Mouse (Mus musculus): ENCODE measurements at regions not wholly inside any gene's neighbourhood (a gene's known extent, or its start where the extent isn't known, plus 50 kb on each side); places are given as distances from the start of the nearest gene placed in this dataset.

GRCm38 (mm10) chr7:129897511-129897910 lies 305.8 kb downstream of the Wdr11 start:
- H3K4me3 ChIP-seq (replicated peaks) = no peak overlapping the region
- 78% methylated on average over 3 of the region's 3 CpGs for WGBS

GRCm38 (mm10) chr7:129902256-129902655 lies 310.6 kb downstream of the Wdr11 start:
- ATAC-seq (ENCODE audit: low FRiP score) = no peak
- Histone ChIP-seq H3K36me3 (no peaks in the 10 kb centered on the region), H3K4me2 (no peak overlapping the region), H3K4me1 (no peaks in the 10 kb centered on the region), H3K9ac (replicated peaks) (no peak overlapping the region), H3K27me3 (replicated peaks) (no peaks in the 10 kb centered on the region), H3K9me3 (replicated peaks) (no peaks in the 10 kb centered on the region), H3K4me3 (replicated peaks) (no peak overlapping the region), H3K27ac (replicated peaks) (no peak overlapping the region)
- 85% methylated on average over 4 of the region's 4 CpGs for WGBS

More at GRCm38 (mm10) chr7:129897511-129897910, 305.8 kb downstream of the Wdr11 start:
- Histone ChIP-seq H3K27ac (replicated peaks) (no peak overlapping the region), H3K4me2 (no peak overlapping the region), H3K9me3 (replicated peaks) (no peaks in the 10 kb centered on the region), H3K9ac (replicated peaks) (no peak overlapping the region), H3K36me3 (no peaks in the 10 kb centered on the region), H3K27me3 (replicated peaks) (no peaks in the 10 kb centered on the region), H3K4me1 (peaks cover 8% of the 10 kb centered on the region)
- ATAC-seq (ENCODE audit: low FRiP score) = no peak

DNA sequence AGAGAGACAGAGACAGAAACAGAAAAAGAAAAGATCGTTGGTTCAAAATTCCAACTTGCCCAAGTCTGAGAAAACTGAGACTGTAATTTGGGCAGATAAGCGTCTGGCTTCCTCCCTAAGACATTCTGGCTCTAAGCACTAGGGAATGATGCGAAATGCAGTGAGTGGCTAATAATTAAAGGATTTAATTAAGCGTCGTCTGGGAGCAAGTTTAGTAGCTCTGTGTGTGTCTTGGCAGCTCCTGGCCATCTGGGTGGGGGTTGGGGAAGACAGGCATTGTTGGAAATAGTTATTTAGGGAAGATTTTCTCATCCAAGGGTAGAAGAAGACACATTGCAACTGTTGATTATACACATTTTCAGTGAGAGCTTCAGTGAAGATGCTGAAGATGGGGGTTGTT lies 311.5 kb downstream of the Wdr11 start:
- WGBS = 42% methylated on average over 5 of the region's 5 CpGs
- H3K4me2 ChIP-seq = no peak overlapping the region
- H3K4me3 ChIP-seq (replicated peaks) = no peak overlapping the region
- no peaks in the 10 kb centered on the region for H3K27me3 ChIP-seq (replicated peaks)
- H3K9ac ChIP-seq (replicated peaks) = no peak overlapping the region
- no peaks in the 10 kb centered on the region for H3K4me1 ChIP-seq
- no peak for ATAC-seq (ENCODE audit: low FRiP score)
- H3K9me3 ChIP-seq (replicated peaks) = no peaks in the 10 kb centered on the region
- no peaks in the 10 kb centered on the region for H3K36me3 ChIP-seq
- no peak overlapping the region for H3K27ac ChIP-seq (replicated peaks)

DNA sequence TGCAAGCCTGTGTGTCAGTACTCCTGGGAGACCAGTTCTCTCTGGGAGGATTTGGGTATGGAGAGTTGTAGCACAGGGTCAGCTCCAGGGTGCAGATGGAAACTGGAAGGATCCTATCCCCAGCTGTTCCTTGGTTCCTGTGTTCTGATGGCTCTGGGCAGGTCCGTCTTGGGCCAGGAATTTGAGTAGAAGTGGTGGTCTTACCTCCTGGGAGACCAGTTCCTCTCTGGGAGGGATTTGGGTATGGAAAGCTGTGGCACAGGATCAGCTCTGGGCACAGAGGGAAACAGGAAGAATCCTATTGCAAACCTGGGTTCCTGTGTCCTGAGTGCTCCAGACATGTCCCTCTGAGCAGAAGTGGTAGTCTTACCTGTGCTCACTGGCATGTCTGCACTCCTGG lies 314.5 kb downstream of the Wdr11 start:
- no peak overlapping the region for H3K4me2 ChIP-seq
- ATAC-seq (ENCODE audit: low FRiP score) = no peak
- H3K27me3 ChIP-seq (replicated peaks) = no peaks in the 10 kb centered on the region
- no peak overlapping the region for H3K9ac ChIP-seq (replicated peaks)
- H3K36me3 ChIP-seq = no peaks in the 10 kb centered on the region
- H3K27ac ChIP-seq (replicated peaks) = no peak overlapping the region
- H3K9me3 ChIP-seq (replicated peaks) = no peaks in the 10 kb centered on the region
- no peak overlapping the region for H3K4me3 ChIP-seq (replicated peaks)
- 87% methylated on average over 1 of the region's 1 CpGs for WGBS
- H3K4me1 ChIP-seq = no peaks in the 10 kb centered on the region

GRCm38 (mm10) chr7:129908826-129909225 lies 317.2 kb downstream of the Wdr11 start:
- ATAC-seq (ENCODE audit: low FRiP score) = no peak
- Histone ChIP-seq H3K36me3 (no peaks in the 10 kb centered on the region), H3K4me3 (replicated peaks) (no peak overlapping the region), H3K4me1 (no peaks in the 10 kb centered on the region), H3K27ac (replicated peaks) (no peak overlapping the region), H3K27me3 (replicated peaks) (no peaks in the 10 kb centered on the region), H3K4me2 (no peak overlapping the region), H3K9ac (replicated peaks) (no peak overlapping the region), H3K9me3 (replicated peaks) (no peaks in the 10 kb centered on the region)
- 90% methylated on average over 5 of the region's 5 CpGs for WGBS

DNA sequence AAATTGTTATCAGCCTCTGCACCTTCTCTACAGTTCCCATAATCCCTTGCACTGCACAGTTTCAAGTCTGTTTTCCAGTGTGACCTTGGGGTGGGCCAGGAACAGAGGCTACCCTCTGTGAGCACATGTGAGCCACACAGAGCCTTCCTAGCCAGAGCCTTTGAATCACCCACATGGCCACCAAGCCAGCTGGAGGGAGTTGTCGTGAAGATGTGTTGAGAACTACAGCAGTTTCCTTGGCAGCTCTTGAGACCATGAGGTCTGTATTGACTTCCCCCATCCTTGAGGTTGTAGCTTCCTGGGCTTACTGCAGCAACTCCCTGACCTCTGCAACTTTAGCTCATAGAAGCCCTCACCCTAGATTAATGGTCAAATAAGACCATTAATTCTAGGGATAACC lies 318.1 kb downstream of the Wdr11 start:
- Histone ChIP-seq H3K4me1 (no peaks in the 10 kb centered on the region), H3K9ac (replicated peaks) (no peak overlapping the region), H3K36me3 (no peaks in the 10 kb centered on the region), H3K4me2 (no peak overlapping the region), H3K9me3 (replicated peaks) (no peaks in the 10 kb centered on the region), H3K27ac (replicated peaks) (no peak overlapping the region), H3K27me3 (replicated peaks) (no peaks in the 10 kb centered on the region), H3K4me3 (replicated peaks) (no peak overlapping the region)
- 94% methylated on average over 1 of the region's 1 CpGs for WGBS
- no peak for ATAC-seq (ENCODE audit: low FRiP score)

DNA sequence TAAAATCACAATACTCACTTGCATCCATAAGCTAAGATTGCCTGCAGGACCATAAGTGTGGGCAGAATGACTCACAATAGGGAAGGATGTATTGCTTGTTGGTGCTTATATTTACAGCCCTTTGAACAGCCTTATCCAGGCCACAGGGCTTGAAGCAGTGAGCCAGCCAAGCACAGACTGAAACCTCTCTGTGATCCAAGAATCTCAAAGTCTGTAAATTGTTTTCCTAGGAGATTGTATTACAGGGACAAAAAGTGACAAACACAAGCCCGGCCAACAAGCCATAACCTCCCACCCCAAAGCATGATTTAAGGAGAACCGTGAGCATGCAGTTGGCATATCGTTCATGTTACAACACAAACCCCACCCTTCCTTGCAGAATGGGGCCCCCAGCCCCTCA lies 319.2 kb downstream of the Wdr11 start:
- no peak for ATAC-seq (ENCODE audit: low FRiP score)
- H3K4me2 ChIP-seq = no peak overlapping the region
- no peaks in the 10 kb centered on the region for H3K36me3 ChIP-seq
- H3K4me1 ChIP-seq = no peaks in the 10 kb centered on the region
- no peaks in the 10 kb centered on the region for H3K27me3 ChIP-seq (replicated peaks)
- no peak overlapping the region for H3K9ac ChIP-seq (replicated peaks)
- no peaks in the 10 kb centered on the region for H3K9me3 ChIP-seq (replicated peaks)
- H3K4me3 ChIP-seq (replicated peaks) = no peak overlapping the region
- WGBS = 78% methylated on average over 3 of the region's 3 CpGs
- no peak overlapping the region for H3K27ac ChIP-seq (replicated peaks)

DNA sequence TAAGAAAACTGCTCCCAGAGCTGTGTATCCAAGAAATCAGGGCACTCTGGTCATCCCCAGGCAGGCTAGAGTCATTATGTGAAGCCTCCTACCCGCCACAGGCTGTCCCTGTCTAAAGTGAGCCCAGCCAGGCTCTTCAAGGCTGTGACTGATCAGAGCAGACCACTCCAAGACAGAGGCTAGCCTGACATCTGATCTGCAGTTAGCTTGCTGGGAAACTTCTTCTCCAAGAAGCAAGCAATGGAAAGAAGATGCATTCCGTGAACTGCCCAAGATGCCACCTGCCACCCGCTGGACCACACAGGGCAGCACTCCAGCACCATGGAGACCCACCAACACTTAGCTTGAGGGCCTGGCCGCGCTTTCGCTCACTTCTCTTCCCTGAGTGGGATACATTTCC lies 323.2 kb downstream of the Wdr11 start:
- Histone ChIP-seq H3K36me3 (no peaks in the 10 kb centered on the region), H3K27me3 (replicated peaks) (no peaks in the 10 kb centered on the region), H3K4me1 (no peaks in the 10 kb centered on the region), H3K9ac (replicated peaks) (no peak overlapping the region), H3K4me2 (no peak overlapping the region), H3K27ac (replicated peaks) (no peak overlapping the region), H3K4me3 (replicated peaks) (no peak overlapping the region), H3K9me3 (replicated peaks) (no peaks in the 10 kb centered on the region)
- WGBS = 95% methylated on average over 6 of the region's 6 CpGs
- no peak for ATAC-seq (ENCODE audit: low FRiP score)

DNA sequence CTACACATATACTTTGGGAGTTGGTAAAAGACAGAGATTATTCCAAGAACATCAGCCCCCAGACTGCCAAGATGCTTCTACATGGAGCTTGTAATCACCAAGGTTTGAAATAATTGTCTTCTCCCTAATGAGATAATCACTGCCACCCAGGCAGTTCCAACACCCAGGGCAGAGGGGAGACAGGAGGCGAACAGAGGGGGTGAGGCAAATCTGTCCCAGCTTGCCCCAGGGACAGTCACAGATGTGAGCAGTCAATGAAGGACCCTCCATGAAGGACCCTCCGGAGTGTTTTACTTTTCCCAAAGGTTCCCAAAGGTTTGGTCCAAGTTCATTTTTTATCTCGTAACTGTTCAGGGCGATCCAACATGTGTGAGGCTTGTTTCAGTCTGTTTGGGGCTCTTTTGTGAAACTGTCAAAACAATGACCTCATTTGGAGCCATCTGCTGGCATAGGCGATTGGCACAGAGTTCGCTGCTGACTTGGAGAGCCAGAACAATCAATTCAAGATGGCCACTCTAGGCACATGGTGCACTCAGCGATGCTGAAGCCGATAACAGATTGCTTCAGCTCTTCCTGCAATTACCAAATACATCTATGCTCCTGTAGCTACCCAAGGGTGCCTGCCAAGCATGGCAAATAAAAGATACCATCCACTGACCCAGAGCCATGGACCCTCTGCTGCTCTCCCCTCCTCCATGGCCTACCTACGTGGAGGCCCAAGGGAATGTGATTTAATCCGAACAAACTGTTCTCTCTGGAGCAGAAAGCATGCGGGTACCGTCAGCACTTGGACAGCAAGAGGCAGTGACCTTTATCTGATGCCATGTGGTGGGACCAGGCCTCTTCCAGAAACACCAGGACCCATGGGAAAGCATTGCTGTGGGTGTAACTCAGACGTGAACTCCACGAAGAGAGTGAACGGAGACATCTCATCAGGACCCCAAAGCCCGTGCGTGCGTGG lies 326.9 kb downstream of the Wdr11 start:
- Histone ChIP-seq H3K36me3 (no peaks in the 10 kb centered on the region), H3K4me1 (no peaks in the 10 kb centered on the region), H3K9me3 (replicated peaks) (no peaks in the 10 kb centered on the region), H3K9ac (replicated peaks) (no peak overlapping the region), H3K4me3 (replicated peaks) (no peak overlapping the region), H3K4me2 (no peak overlapping the region), H3K27ac (replicated peaks) (no peak overlapping the region; the same call in 1 of the 2 replicates), H3K27me3 (replicated peaks) (no peaks in the 10 kb centered on the region)
- no peak for ATAC-seq (ENCODE audit: low FRiP score)
- WGBS = 74% methylated on average over 18 of the region's 18 CpGs

- Histone ChIP-seq H3K9me3 (replicated peaks) (no peaks in the 10 kb centered on the region), H3K36me3 (no peaks in the 10 kb centered on the region), H3K4me3 (replicated peaks) (no peak overlapping the region), H3K27me3 (replicated peaks) (no peaks in the 10 kb centered on the region), H3K27ac (replicated peaks) (no peak overlapping the region), H3K4me1 (no peaks in the 10 kb centered on the region), H3K9ac (replicated peaks) (no peak overlapping the region), H3K4me2 (no peak overlapping the region)
- 58% methylated on average over 7 of the region's 7 CpGs for WGBS
- ATAC-seq (ENCODE audit: low FRiP score) = no peak
Measured at GRCm38 (mm10) chr7:129922291-129922690, 330.6 kb downstream of the Wdr11 start.

- no peak for ATAC-seq (ENCODE audit: low FRiP score)
- no peaks in the 10 kb centered on the region for H3K4me1 ChIP-seq
- no peaks in the 10 kb centered on the region for H3K9me3 ChIP-seq (replicated peaks)
- no peak overlapping the region for H3K9ac ChIP-seq (replicated peaks)
- no peaks in the 10 kb centered on the region for H3K27me3 ChIP-seq (replicated peaks)
- no peak overlapping the region for H3K4me2 ChIP-seq
- whole genome bisulfite sequencing = 83% methylated on average over 6 of the region's 6 CpGs
- no peak overlapping the region for H3K27ac ChIP-seq (replicated peaks)
- no peaks in the 10 kb centered on the region for H3K36me3 ChIP-seq
- H3K4me3 ChIP-seq (replicated peaks) = no peak overlapping the region
Measured at GRCm38 (mm10) chr7:129936731-129937130, 345.1 kb downstream of the Wdr11 start.

GRCm38 (mm10) chr7:129937715-129938114 lies 346.1 kb downstream of the Wdr11 start:
- Histone ChIP-seq H3K4me3 (replicated peaks) (no peak overlapping the region), H3K27ac (replicated peaks) (no peak overlapping the region), H3K4me1 (no peaks in the 10 kb centered on the region), H3K9me3 (replicated peaks) (no peaks in the 10 kb centered on the region), H3K4me2 (no peak overlapping the region), H3K36me3 (no peaks in the 10 kb centered on the region), H3K27me3 (replicated peaks) (no peaks in the 10 kb centered on the region), H3K9ac (replicated peaks) (no peak overlapping the region)
- no peak for ATAC-seq (ENCODE audit: low FRiP score)
- 93% methylated on average over 6 of the region's 6 CpGs for WGBS

Measured in neural tube, embryonic 15.5 days (tissue).